Mouse (Mus musculus): Measurements from ENCODE around the gene 9130409I23Rik.
A peak's percentile ranks its signal among the peaks of the same experiment; 100 is the strongest.

9130409I23Rik gene

DNA sequence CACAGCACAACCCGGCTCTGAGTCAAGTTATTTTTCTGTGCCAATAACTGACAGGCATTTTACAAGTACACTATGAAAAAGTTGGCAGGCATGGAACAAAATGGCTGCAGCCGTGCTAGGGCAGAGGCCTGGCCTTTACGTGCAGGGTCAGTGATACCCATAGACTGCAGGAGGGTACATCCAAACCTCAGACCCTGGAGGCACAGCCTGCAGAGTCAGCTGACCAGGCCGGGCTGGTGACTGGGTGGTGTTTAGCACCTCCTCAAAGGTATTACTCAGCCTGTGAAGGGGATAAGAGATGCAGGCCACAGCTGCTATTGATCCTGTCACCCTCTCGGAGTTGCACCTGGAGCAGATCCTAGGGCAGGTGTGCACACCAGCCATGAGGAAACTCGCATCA is at the start of gene 9130409I23Rik:
Gene 9130409I23Rik, plus strand, starts transcription at position 301 of the 400 bp plus-strand sequence.
- no peak for DNase-seq

DNA sequence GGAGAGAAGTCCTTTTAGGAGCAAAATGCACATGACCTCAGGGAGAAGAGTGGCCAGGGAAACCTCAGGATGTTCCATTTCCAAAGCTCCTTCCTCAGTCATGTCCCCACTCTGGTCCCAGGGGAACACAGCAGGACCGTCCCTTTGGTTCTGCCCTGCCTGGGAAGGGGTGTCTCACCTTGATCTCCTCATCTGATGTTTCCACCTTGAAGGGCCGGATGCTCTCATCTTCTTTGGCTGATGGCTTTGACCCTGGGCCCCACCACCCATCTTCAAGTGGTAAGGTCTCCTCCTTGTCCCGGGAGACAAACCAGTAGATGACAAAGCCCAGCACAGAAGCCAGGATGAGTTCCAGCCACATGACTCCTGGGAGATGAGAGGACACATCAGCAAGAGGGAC is 49.4 kb upstream of the 9130409I23Rik start:
- no peak for DNase-seq

DNA sequence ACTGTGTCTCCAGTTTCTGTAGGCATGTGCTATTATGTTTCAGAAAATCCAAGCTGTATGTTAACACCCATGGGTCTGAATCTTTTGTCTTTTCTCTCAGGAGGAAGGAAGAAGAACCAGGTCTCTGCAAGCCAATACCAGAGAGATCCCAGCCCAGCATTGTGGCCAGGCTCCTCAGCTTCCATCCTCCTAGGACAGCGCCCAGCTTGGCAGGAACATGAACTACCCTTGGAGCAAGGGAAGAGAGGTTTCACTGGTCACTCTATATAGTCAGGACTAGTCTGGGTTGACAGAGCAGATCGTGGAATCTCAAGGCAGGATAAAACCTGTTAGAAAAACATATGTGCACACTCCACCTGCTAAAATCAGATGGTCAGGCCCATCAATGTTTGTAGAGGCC is 47.2 kb upstream of the 9130409I23Rik start:
- DNase-seq, result no peak

DNA sequence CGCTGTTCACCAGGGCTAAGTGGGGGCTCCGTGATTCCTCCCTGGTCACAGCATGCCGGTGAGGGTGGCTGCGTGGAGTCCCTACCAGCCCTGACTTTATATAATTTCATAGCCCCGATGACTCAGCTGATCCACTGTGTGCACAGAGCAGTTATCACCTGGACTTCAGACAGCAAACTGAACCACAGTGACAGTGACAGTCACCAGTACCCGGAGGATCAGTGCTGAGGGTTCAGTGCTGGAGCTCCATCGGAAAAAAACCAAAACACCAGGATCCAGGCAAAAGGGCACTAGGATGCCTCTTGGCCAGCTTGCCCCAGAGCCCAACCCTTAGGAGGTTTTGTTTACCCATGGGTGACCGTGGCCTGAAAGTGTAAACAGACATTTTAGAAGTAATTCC is 45.7 kb upstream of the 9130409I23Rik start:
- DNase-seq, result no peak

DNA sequence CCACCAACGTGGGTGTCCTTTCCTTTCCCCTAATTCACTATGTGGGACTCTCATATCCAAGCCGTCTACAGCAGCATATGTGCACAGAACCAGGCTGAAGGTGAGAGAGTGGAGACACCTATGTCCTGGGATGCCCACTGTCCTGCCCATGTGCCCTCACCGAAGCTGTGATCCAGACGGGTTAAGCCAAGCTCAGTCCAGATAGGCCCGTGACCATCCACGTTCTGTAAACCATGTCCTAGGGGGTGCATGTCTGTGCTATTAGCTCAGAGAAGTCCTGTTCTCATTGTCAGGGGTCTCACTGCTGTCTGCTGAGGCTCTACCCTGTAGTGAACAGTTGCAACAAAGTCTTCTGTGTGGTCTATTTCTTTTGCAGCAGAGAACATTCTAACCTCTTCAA is 43.2 kb upstream of the 9130409I23Rik start:
- DNase-seq, result no peak

DNA sequence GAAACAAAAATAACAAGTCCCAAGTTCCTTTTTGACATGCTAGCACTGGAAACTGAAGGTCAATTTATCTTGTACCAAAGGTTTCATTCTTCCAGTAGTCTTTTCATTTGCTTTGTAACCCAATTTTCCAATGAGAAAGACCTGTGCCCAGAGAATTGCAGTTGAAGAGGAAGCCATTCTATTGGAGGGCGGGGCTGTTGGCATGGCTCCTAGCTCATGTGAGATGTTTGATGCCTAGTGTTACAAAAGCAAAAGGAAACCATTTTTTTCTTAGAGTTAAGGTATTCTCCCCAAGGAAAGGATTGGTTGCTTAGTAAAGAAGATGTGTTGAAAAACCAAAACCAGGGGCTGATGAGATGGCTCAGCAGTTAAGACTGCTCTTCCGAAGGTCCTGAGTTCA is 42.8 kb upstream of the 9130409I23Rik start:
- peak; percentile 52 to 55 for DNase-seq

DNA sequence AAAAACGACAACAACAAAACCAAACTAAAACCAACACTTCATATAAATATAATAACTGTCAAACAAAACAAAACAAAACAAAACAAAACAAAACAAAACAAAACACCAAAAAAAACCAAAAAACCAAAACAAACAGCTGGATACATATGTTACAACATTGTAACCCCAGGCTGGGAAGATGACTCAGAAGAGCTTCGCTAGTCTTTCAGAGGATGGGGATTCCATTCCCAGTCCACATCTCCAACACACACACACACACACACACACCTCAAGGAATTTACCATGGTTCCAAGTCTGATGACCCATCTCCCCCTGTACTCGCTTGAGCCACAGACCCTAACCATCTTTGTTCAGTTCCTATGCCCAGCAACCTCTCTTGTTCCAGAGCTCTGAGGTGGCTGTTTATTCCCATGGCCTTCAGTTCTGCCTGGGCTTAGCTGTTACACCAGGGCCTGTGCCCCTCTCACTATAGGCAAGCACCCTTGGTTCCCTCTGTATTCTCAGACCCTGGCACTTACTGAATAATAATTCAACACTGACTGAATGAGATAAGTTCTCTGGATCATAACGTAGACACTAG is 41.9 kb upstream of the 9130409I23Rik start:
- no peak for DNase-seq

DNA sequence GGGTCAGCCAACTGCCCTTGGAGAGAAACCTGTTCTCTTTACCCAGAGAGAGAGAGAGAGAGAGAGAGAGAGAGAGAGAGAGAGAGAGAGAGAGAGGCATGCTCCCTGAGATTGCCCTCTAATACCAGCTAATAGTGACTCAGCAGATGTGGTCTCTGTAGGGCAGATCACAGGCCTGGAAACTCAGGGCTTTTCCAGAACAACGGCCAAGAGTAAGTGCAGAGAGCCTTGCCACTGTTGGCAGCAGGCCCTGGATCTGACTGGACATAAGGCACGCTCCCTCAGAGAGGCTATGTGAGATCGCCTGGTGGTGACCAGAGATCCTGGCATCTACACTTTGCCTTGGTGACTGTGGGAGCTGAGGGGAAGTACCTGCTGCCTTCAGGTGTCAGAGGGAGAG is 41.3 kb upstream of the 9130409I23Rik start:
- peak; percentile 78 to 83 for DNase-seq

DNA sequence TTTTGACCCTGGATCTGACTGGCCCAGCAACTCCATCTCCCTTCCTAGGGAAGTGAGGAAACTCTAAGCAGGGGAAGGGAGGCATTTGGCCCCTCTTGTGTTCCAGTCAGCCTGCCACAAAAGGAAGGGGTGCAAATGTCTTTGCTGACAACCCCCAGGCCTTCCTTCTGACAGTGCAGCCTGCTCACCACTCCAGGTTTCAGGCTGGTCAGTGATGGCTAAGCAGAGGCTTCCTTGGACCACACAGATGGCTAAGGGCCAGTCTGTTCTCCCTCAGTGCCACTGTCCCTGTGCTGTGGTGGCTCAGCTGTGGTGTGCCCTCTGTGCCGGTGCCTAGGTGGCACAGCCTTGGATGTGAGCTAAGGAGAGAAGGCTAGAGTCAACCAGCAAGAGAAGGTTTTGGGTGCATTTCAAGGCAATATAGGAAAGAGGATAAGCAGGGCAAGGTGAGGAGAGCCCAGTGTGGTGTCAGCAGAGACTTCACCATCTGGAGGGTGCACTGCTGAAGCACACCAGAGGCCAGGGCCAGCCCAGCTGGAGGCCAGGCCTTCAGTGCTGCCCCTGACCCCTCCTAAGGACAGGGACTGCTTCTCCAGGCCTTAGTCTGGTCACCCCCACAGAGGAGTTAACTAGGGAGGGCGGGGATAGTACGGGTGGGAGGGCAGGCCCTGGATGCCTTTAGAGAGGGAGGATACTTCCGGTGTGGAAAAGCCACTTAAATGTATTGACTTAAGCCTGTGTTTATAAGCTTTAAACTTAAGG is 40.7 kb upstream of the 9130409I23Rik start:
- DNase-seq, result no peak

DNA sequence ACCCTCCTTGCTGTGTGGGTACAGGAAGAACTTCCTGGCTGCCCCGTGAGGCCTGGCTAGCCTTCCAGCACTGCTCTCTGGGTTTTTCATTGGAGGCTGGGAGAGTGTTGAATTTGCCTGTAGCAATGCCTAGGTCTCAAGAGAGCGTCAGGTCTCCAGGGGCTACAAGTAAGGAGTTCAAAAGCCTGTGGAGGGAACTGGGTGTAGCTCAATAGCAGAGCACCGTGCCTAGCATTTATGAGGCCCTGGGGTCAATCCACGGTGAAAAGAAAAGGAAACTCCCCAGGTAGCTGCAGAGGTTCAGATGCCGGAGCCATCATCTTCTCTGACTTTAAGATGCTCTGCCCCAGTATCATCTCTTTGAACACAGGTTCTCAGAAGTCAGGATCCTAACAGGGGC is 39.4 kb upstream of the 9130409I23Rik start:
- no peak for DNase-seq

DNA sequence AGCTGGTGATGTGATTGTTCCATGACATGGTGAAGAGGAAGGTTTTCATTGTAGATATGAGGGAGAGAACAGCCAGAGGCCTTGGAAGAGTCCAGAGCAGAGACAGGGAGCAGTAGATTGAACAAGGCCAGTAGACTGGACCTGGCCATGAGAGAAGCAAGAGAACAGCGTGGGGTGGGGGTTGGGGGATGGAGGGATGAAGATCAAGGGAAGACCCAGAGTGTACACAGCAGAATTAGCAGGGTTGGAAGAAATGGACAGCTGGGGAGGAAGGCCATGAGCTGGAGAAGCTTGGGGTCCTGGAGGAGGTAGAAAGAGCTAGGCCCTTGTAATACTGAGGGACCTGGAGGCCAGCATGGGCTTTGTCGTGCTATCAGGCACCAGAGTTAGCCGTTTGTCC is 38.6 kb upstream of the 9130409I23Rik start:
- DNase-seq, result no peak

DNA sequence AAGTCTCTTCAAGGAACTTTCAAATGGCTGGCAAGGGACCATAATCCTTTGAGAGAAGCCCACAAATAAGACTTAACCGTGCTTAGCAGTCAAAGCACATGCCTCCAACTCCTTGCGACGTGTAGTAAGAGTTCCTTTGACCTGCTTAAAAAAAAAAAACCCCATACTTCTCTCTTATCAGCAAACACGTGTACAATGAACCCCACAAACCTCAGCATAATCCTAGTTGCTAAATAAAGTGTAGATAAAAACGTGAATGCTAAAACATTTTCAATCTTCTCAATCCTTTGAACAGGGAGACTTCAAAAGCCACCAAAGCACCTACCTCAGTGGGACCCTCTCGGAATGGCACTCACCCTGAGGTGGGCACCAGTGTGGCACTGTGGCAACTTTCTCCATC is 37.6 kb upstream of the 9130409I23Rik start:
- DNase-seq, result no peak

DNA sequence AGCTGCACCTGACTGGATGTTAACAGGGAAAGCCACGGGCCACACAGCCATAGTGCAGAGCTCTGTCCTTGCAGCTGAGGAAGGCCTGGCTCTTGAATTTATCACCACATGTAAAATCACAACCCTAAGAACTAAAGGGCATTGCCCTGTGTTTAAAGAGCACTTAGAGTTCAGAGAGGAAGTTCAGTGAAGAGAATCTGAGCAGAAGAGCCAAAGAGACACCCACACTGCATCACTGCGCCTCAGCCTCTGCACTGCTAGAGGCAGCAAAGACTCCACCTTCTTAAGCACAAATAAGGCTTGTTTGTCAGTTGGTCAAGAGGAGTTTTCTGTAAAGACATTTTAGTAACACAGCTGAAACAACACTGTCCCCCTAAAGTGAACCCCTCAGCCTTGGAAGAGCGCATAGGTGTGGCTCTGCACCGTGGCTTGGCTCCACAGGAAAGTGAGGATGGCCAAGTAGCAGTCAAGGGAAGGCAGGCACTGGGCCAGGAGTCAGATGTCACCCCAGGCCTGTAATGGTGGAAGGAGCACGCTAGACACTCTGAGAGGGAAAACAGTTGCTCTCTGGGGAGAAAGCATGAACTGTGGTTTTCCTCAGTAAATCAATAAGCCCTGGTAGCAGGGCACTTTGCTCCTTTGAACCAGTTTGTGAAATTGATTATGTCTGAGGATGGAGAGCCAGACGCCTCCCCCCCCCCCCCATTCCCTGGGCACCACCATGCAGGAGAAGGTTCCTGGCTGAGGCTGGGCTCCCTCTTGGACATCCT is 36.1 kb upstream of the 9130409I23Rik start:
- peak; percentile 59 to 63 for DNase-seq

DNA sequence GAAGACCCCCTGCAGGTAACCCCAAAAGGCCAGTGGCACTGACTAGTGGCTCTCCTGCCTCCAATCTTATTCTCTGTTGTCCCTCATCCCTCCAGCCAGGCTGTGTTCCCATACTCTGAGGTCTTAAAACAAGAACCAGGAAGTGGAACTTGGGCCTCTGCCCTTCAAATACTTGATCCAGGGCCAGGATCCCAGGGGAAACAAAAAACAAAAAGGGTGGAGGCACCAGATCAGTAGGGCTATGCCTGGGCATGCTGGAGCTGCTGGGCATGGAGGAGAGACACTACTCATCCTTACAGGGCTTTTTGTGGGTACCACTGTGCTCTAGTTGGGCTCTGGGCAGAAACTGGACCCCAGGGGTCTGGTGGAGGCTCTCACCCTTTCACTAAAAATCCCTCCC is 35.5 kb upstream of the 9130409I23Rik start:
- peak; percentile 88 to 91 for DNase-seq

DNA sequence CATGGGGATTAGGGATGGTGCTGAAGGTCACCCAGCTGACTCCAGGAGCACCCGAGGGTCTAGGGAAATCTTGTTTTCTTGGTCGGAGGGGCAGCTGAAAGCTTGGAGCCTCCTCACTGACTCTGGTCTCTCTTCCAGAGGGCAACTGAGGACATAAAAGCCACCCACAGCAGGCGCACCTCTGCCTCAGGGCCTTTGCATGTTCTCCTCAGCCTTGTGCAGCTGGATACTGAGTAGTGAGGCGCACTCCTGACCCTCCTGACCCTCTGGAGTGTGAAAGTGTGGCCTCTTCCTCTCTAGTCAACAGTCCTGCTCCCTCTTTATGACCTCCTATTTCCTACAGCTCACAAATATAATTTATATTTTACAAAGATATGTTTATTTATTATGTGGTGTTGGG is 35.0 kb upstream of the 9130409I23Rik start:
- peak; percentile 19 to 38 for DNase-seq

DNA sequence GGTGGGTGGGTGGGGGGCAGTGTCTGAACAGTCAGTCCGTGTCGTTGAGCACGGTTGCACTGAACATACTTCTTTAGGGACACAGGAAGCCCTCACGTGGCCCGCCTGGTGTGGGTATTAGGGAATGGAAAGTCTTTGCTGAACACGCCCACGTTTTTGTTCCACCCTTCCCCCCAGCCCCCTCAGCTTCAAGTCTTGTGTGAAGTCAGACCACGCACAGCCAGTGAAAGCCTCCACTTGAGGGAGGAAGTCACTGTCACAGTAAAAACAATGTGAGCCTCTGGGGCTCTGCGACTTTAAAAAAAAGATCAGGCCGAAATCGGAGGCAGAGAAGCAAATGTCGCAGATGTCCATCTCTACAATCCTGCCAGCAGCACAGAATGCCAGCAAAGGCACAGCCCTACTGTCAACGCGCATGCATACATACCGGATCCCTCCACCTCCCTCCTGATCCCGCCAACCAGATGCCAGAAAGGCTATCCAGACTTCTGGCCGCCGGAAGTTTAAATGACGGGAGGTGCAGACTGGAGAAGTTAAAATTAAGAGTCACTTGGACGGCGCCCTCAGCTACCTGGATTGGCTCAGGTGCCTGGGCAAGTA is 34.4 kb upstream of the 9130409I23Rik start:
- DNase-seq, result peak; percentile 88 to 89

DNA sequence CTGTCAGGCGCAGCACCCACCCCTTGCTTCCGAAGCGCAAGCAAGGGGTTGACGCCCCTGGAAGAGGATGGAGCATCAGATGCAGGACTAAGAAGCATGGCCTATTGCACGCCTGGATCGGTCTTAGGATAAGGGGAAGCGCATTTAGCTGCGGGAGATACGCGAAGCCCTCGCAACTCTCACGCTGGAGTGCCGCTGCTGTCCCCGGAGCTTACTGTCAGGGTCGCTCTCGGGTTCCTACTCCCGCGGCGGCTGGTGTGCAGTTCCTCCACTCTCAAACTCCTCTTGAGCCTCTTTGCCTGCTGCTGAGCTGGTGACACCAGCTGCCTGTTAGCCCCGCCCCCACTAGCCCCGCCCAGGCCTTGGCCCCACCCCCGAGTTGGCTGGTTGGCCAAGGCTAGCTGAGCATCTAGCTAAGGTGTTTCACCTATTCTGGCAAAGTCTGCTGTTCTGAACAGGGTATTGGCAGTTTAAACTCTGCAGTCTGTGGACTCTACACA is 33.8 kb upstream of the 9130409I23Rik start:
- peak; percentile 91 to 93 for DNase-seq

DNA sequence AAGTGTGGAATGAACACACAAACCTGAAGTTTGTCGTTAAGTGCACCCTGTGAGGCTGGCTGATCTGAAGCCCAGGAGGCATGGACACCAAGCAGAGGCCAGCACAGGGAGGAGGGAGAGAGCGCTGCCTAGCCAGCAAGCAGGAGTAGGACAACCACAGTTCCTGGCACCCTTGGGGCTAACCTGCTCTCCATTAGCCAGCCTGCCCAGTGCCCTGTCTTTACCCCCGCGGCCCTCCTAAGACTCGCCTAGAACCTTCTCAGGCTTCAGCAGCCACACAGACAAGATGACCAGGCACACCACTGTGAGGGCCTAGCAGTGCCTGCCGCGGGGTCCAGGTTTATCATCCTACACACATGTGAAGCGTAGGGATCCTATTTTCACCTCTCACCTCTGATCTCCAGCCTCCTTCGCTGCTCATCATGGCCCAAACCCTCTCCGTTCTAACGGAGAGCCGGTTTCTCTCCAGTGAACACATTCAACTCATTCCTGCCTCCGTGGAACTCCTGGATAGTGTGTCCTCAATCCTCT is 33.1 kb upstream of the 9130409I23Rik start:
- DNase-seq, result no peak

DNA sequence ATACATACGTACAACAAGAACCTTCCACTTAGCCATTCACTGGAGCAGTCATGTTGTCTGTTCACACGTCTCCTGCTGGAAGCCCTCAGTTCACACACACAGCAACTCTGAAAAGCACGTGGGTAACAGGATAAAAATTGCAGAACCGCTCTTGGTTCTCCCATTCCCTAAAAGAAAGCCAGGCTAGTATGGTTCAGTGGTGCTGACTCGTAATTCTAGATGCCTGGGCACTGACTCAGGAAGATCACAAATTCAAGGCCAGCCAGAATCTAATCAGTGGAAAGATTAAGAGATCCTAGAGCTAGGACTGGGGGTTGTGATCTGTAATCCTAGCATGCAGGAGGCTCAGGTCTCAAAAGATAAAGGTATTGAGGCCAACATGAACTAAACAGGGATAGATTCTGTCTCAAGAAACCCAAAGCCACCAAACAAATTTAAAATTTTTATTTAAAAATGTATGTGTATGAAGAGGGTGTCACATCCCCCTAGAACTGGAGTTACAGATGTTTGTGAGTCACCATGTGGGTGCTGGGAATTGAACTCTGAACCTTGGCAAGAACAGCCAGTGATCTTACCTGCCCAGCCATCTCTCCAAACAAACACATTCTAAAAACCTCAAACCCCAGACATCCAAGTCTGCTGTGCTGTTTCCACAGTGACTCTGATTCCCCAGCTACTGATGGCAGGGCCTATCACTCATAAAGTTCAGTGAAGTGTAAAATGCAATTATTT is 30.1 kb upstream of the 9130409I23Rik start, which contains the start of gene Ephx1:
Gene Ephx1, minus strand, starts transcription at position 149 of the 732 bp plus-strand sequence.
- no peak for DNase-seq

DNA sequence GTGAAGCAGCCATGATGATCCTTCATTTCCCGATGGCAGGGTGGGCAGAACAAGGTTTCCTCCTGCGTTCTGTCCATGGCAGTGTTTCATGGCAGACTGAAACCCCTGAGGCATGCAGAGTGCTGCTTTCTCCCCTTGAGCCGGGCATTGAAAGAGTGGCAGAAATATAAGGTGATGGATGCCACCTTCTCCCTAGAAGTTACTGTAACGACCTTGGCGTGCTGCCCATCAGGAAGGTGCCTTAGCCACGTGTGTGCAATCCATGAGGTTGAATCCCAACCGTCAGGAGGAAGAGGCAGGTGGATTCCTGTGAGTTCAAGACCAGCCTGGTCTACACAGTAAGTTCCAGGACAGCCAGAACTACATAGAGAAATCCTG is 29.6 kb upstream of the 9130409I23Rik start:
- DNase-seq, result no peak

DNA sequence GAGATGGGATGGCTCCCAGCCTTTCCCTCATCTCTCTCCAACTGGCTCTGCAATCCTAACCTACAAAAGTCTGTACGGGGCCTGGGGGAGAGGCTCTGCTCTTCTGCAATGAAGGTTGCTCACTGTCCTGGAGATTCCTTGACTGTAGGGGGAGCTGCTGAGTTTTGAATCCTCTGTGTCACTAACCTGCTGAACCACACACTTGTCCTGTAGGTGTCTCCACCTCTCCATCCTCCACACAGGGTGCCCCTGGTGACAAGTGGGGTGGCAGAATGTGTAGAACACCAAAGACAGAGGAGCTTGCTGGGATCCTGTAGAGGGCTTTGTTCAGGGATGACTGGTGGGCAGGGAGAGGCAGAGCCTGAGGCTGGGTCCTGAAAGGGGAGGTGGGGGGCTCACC is 28.8 kb upstream of the 9130409I23Rik start:
- peak; percentile 72 to 79 for DNase-seq

Data from kidney, adult 8-10 months (tissue).